Mouse (Mus musculus): ENCODE results near the gene Gnb3.
"Not testable (repeated sequence)": the region's sequence is repeated elsewhere in the genome, so short reads cannot be mapped to it uniquely, and the experiment has no call there.

Gnb3 gene

DNA sequence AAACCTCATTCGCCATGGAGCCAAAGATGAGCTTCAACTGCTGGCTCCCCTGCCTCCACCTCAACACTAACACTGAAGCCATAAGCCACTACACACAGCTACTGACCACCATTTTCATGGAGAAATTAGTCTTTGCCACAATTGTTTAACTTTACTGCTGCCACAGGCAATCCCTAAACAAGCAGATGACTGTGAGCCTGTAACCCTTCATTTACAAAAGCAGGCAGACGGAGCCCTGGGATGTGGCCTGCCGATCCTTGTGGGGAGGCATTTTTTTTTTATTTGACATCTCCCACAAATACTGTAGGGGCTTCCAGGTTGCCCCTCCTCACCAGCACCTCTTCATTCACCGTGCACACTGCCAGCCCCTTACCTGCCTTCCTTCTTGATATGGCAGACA is 23.5 kb downstream of the Gnb3 start:
- no peak for DNase-seq (ENCODE audit: low spot score)

GRCm38 (mm10) chr6:124814858-124815774 is 25.0 kb downstream of the Gnb3 start:
- DNase-seq (ENCODE audit: low spot score): no peak

DNA sequence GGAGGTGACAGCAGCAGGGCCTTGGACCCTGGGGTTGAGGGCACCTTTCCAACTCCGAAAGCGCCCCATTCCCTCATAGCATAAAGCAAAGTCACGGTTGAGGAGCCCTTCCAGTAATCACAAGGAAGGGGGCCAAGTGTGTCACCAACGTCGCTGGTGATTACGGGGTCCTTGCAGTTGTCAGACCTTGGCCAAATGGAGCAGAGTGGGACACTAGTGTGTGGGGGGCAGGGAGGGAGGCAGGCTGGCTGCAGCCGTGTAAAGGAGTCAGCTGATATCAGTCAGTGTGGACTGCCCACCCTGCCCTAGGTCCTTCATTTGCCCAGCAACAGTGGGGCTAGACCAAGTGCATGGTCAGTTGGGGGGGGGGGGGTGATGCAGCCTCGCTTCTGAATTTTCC is 25.6 kb downstream of the Gnb3 start:
- DNase-seq (ENCODE audit: low spot score): no peak

- peak; percentile 72 for DNase-seq (ENCODE audit: low spot score)
Measured at GRCm38 (mm10) chr6:124813933-124814332, 26.1 kb downstream of the Gnb3 start, which contains the start of gene Tpi1. Gene Tpi1 (minus strand): TSS chr6:124814296.

- no peak for DNase-seq (ENCODE audit: low spot score)
Measured at GRCm38 (mm10) chr6:124813496-124813895, 26.6 kb downstream of the Gnb3 start.

GRCm38 (mm10) chr6:124812848-124813247 is 27.2 kb downstream of the Gnb3 start:
- DNase-seq (ENCODE audit: low spot score): no peak

- no peak for DNase-seq (ENCODE audit: low spot score)
Measured at GRCm38 (mm10) chr6:124811701-124812560, 28.1 kb downstream of the Gnb3 start.

DNA sequence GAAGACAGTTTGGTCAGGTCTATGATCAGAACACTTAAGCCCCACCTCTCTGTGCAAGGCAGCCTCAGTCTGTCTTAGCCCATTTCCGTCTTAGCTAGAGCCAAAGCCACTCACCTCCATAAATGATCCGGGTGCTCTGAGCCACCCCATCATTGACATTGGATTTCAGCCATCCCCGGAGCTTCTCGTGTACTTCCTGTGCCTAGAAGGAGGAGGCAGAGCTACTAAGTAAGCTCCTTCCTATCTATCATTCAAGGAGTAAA is 28.7 kb downstream of the Gnb3 start:
- DNase-seq (ENCODE audit: low spot score): no peak

GRCm38 (mm10) chr6:124810566-124811402 is 29.3 kb downstream of the Gnb3 start:
- DNase-seq (ENCODE audit: low spot score): not testable (repeated sequence)

DNA sequence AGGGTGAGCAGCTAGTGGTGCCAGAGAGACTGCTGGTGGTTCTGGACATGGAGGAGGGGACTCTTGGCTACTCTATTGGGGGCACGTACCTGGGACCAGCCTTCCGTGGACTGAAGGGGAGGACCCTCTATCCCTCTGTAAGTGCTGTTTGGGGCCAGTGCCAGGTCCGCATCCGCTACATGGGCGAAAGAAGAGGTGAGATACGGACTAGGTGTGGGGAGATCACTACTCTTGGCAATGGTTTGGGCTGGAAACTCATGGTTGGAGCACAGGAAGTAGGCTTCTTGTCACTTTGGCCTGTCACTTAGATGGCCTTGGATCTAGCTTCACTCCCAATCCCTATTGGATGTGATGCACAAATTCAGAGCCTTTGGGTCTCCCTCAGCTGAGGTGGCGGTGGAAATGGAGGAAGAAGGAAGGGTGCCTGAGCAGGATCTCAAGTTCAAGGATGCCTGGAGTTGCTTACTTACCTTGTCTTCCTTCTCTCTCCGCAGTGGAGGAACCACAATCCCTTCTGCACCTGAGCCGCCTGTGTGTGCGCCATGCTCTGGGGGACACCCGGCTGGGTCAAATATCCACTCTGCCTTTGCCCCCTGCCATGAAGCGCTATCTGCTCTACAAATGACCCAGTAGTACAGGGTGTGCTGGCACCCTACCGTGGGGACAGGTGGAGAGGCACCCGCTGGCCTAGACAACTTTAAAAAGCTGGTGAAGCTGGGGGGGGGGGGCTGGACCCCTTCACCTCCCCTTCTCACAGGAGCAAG is 30.1 kb downstream of the Gnb3 start:
- DNase-seq (ENCODE audit: low spot score): no peak

GRCm38 (mm10) chr6:124809052-124809774 is 30.9 kb downstream of the Gnb3 start:
- no peak for DNase-seq (ENCODE audit: low spot score)

GRCm38 (mm10) chr6:124808358-124809012 is 31.6 kb downstream of the Gnb3 start, which contains the start of gene Spsb2:
Gene Spsb2 (plus strand): TSS chr6:124808661.
- DNase-seq (ENCODE audit: low spot score): no peak

- no peak for DNase-seq (ENCODE audit: low spot score)
Measured at GRCm38 (mm10) chr6:124807986-124808357, 32.1 kb downstream of the Gnb3 start.

GRCm38 (mm10) chr6:124807366-124807765 is 32.7 kb downstream of the Gnb3 start:
- no peak for DNase-seq (ENCODE audit: low spot score)

DNA sequence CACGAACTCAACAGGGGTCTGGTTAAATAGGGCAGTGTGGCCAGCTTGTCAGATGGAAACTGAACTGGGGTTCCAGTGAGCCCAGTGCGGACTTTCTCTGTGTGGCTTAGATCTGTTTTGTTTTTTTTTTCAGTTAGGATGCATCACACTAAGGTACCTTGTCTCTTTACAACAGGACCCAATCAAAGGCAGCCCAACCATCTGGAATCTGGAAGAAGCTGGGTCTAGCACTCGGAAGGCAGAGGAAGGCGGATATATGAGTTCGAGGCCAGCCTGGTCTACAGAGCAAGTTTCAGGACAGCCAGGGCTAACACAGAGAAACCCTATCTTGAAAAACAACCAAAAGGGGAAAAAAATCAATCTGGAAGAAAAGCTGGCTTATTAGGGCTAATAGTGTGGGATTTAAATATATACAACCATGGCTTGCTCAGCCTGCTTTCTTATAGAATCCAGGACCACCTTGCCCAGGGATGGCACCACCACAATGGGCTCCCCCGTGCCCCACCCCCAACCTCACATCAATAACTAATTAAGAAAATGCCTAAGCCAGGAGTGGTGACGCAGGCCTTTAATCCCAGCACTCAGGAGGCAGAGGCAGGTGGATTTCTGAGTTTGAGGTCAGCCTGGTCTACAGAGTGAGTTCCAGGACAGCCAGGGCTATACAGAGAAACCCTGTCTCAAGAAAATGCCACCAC is 33.5 kb downstream of the Gnb3 start:
- DNase-seq (ENCODE audit: low spot score): no peak

- peak; percentile 89 for DNase-seq (ENCODE audit: low spot score)
Measured at GRCm38 (mm10) chr6:124805341-124806321, 34.4 kb downstream of the Gnb3 start.

DNA sequence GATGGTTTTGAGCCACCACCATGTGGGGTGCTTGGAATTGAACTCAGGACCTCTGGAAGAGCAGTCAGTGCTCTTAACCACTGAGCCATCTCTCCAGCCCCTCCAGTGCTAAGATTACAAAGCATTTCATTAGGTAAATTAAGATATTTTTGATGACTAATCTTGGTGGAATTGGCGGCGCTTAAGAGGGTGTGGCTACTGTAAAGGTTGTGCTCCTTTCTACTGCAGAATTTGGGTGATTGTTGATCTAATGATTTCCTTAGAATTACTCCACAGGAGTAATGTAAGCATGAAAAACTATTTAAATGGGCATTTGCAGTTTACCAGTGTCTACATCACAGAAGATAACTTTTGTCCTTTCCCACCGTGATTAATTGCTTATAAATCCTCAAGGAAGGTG is 35.7 kb downstream of the Gnb3 start:
- DNase-seq (ENCODE audit: low spot score): no peak

GRCm38 (mm10) chr6:124803691-124804090 is 36.4 kb downstream of the Gnb3 start:
- not testable (repeated sequence) for DNase-seq (ENCODE audit: low spot score)

Data from urinary bladder, postnatal 10 days (tissue).